Mouse (Mus musculus): ENCODE data around the gene Ksr2. TPM values are rescaled to one million over a fixed set of nuclear protein-coding genes. Genes with fewer than 3 reads are reported as not detected.

The Ksr2 gene
- polyA plus RNA-seq, 1 experiment from 2014 or later = 0.72 TPM

DNA sequence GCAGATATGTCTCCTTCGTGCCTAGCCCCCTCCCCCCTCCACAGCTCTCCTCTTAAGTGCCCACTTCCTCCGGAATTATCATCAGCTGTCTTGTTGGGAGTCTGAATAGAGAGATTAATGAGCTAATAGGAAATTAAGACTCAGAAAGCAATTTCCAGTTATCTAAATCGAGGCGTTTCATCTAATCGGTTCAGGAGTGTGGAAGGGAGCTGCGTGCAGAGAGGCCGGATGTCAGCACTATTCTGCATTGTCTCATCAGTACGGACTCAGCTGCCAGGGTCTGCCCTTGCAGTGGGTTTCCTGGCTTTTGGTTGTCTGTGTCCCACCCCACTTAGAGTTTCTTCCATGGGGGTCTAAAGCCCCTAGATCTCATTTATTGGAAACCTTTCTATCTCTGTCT lies 262.0 kb downstream of the Ksr2 start:
- H3K79me2 ChIP-seq (ENCODE audit: inconsistent target) = no peaks in the 10 kb centered on the region
- WGBS (ENCODE audit: missing documents) = 95% methylated on average over 8 of the region's 8 CpGs
- no peak overlapping the region for H3K4me3 ChIP-seq (ENCODE audit: inconsistent target)
- H3K27ac ChIP-seq = no peak overlapping the region
- H3K36me3 ChIP-seq (ENCODE audit: inconsistent target) = no peaks in the 10 kb centered on the region

DNA sequence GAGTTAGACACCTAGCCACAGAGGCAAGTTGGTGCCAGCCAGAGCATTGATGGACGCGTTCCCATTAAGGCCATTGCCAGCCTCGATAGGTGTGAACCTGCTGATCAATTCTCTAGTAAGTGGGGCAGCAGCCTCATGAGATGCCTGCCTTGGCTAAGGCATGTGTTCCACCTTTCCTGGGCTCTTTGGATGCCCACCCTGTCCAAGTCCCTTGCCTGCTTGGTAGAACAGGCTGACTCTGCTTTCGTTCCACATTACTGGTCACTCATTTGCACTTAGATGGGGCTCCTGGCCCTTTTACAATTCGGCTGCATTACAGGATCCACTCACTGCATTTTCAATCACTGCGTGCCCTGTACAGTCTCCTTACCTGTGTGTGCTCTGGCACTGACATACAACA lies 263.4 kb downstream of the Ksr2 start:
- H3K4me3 ChIP-seq (ENCODE audit: inconsistent target) = no peak overlapping the region
- no peaks in the 10 kb centered on the region for H3K79me2 ChIP-seq (ENCODE audit: inconsistent target)
- no peak overlapping the region for H3K27ac ChIP-seq
- WGBS (ENCODE audit: missing documents) = 93% methylated on average over 6 of the region's 6 CpGs
- no peaks in the 10 kb centered on the region for H3K36me3 ChIP-seq (ENCODE audit: inconsistent target)

DNA sequence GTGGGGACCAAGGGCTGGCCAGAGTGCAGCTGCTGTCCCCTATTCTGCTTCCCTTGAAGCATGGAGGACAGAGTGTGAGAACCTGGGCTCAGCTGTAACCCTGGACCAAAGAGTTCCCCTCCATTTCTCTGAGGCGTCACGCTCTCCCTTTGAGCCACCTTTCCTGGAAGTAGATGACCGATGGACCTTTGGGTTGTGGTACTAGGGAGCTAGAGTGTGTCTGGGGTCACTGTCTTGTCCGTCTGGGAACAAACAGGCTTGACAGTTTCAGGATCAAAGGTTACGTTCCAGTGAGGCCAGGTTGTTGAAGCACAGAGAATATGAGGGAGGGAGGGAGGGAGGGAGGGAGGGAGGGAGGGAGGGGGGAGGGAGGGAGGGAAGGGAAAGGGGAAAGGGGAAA lies 264.6 kb downstream of the Ksr2 start:
- WGBS (ENCODE audit: missing documents) = 87% methylated on average over 4 of the region's 5 CpGs
- no peaks in the 10 kb centered on the region for H3K79me2 ChIP-seq (ENCODE audit: inconsistent target)
- no peaks in the 10 kb centered on the region for H3K36me3 ChIP-seq (ENCODE audit: inconsistent target)
- no peak overlapping the region for H3K4me3 ChIP-seq (ENCODE audit: inconsistent target)
- no peak overlapping the region for H3K27ac ChIP-seq

DNA sequence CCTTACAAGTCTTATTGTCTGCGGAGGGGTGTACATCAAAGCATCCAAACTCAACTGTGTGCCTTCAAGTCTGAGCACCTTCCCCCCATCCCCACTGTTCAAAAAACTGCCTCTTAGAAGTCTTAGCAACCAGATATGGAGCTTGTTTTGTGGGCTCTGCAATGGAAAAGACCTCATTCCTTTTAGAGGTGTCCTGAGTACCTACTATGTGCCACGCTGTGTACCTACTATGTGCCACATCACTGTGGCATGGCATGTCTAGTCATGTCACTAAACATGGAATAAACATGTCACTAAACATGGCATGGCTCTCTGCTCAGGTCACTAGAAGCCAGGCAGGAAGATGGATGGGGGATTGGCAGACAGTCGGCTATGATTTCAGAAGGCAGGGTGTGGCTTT lies 268.4 kb downstream of the Ksr2 start:
- 90% methylated on average over 3 of the region's 3 CpGs for WGBS (ENCODE audit: missing documents)
- no peak overlapping the region for H3K4me3 ChIP-seq (ENCODE audit: inconsistent target)

DNA sequence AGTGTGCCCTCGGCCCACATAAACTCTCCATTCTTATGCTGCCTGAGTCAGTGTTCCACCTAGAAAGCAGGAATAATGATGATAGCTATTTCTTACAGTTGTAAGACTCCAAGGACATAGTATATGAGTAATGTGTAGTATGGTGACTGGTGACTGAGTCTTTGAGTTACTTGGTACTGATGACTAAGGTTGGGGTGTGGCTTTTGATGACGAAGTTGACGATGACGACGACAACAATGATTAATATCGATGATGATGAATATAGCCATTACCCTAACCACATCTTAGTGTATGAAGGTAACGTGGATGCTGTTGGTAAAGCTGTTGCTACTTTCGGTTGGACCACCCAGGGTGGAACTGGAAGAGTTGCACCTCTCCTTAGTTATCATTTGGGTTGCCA lies 270.7 kb downstream of the Ksr2 start:
- H3K79me2 ChIP-seq (ENCODE audit: inconsistent target) = no peaks in the 10 kb centered on the region
- no peak overlapping the region for H3K27ac ChIP-seq
- H3K4me3 ChIP-seq (ENCODE audit: inconsistent target) = no peak overlapping the region
- WGBS (ENCODE audit: missing documents) = 90% methylated on average over 8 of the region's 8 CpGs
- no peaks in the 10 kb centered on the region for H3K36me3 ChIP-seq (ENCODE audit: inconsistent target)

More for the DNA sequence above, 268.4 kb downstream of the Ksr2 start:
- Histone ChIP-seq H3K27ac (no peak overlapping the region), H3K36me3 (ENCODE audit: inconsistent target) (no peaks in the 10 kb centered on the region), H3K79me2 (ENCODE audit: inconsistent target) (no peaks in the 10 kb centered on the region)

DNA sequence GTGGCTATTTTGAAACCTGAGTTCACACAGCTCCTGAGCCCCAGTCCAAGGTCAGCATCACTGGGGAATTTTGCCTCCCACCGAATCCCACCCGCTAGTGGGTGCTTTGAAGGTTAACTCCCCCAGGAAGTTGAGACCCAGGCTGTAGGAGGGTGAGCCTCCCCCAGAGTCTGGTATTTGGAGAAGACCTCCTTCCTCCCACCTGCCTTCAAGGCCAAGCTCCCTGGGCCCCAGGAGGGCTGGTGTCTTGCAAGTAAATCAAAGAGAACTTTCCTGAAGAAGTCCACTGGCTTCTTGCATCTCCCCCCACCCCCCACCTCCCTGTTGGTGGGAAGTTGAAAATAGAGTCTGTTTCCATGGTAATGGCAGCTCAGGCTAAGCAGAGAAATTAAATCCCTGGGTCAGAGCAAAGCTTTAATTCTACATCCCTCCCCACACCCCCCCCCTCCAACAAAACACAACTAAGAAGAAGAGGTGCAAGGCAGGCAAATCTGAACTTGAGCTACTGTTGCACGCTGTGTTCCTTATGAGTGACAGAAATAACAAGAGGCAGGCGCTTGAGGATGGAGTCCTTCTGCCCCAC lies 274.1 kb downstream of the Ksr2 start:
- Histone ChIP-seq H3K79me2 (ENCODE audit: inconsistent target) (no peaks in the 10 kb centered on the region), H3K27ac (no peak overlapping the region), H3K36me3 (ENCODE audit: inconsistent target) (no peaks in the 10 kb centered on the region), H3K4me3 (ENCODE audit: inconsistent target) (no peak overlapping the region)
- 74% methylated on average over 4 of the region's 4 CpGs for WGBS (ENCODE audit: missing documents)

DNA sequence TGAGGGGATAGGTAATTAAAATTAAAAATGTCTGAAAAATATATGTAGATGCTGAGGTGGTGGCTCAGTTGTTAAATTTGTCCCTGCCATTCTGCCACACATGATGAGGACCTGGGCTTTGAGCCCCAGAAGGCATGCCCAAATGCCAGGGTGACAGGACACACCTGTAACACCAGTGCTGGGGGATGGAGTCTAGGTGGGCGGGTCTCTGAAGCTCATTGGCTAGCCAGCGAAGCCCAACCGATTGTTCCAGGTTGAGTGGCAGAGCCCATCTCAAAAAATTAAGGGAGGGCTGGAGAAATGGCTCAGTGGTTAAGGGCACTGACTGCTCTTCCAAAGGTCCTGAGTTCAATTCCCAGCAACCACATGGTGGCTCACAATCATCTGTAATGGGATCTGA lies 274.9 kb downstream of the Ksr2 start:
- Histone ChIP-seq H3K79me2 (ENCODE audit: inconsistent target) (no peaks in the 10 kb centered on the region), H3K4me3 (ENCODE audit: inconsistent target) (no peak overlapping the region), H3K36me3 (ENCODE audit: inconsistent target) (no peaks in the 10 kb centered on the region), H3K27ac (no peak overlapping the region)
- WGBS (ENCODE audit: missing documents) = 28% methylated on average over 3 of the region's 3 CpGs

DNA sequence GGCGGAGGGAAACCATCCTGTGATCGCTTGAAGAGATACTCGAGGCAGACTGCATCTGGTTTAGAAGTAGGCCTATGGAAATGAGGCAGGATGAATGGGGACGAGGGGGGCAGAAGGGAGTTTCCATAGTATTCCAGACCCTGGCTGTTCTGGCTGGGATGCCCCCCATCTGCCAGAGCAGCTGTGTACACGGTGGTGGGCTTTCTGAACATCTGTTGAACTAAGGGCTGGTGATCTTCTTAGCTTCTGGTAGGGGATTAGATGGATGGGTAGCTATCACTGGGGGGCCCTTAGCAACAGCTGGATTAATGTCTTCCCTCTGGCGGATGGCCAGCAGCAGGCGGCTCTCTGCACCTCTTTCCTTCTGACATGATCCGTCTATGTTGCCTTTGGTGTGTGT lies 276.0 kb downstream of the Ksr2 start:
- Histone ChIP-seq H3K4me3 (ENCODE audit: inconsistent target) (no peak overlapping the region), H3K79me2 (ENCODE audit: inconsistent target) (no peaks in the 10 kb centered on the region), H3K27ac (no peak overlapping the region), H3K36me3 (ENCODE audit: inconsistent target) (no peaks in the 10 kb centered on the region)
- 79% methylated on average over 6 of the region's 8 CpGs for WGBS (ENCODE audit: missing documents)

DNA sequence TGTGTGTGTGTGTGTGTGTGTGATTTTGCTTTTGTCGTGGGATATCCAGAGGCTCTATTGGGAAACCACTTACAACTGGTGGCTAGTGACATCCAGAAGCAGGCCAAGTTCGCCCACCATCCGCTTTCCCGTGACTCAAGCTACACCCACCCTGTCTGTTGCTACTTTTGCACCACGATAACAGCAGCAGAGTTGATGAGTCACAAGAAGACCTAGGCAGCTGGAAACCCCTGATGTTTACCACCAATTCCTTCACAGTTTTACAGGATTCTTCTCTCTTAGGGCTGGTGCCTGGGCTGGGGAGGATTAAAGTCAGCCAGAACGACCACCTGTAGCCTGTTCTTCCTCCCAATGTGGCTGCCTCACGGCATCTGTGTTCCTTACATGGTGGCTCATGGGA lies 277.5 kb downstream of the Ksr2 start:
- no peaks in the 10 kb centered on the region for H3K36me3 ChIP-seq (ENCODE audit: inconsistent target)
- WGBS (ENCODE audit: missing documents) = 80% methylated on average over 7 of the region's 7 CpGs
- H3K79me2 ChIP-seq (ENCODE audit: inconsistent target) = no peaks in the 10 kb centered on the region
- no peak overlapping the region for H3K27ac ChIP-seq
- no peak overlapping the region for H3K4me3 ChIP-seq (ENCODE audit: inconsistent target)

DNA sequence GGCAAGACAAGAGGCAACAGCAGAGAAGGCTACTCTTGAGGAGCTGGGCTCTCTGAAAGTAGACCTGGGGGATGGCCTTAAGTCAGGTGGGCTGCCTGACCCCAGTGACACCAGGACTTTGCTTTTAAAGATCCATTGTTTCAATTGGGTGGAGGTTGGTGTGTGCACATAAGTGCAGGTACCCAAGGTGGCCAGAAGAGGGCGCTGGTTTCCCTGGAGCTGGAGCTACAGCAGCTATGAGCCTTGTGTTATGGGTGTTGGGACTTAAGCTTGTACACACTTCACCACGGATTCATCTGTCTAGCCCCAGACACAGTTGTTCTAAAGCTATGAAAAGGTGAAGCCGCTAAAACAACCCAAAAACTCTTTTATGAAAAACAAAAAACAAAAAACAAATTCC lies 279.8 kb downstream of the Ksr2 start:
- no peak overlapping the region for H3K27ac ChIP-seq
- WGBS (ENCODE audit: missing documents) = 76% methylated on average over 3 of the region's 3 CpGs
- no peaks in the 10 kb centered on the region for H3K36me3 ChIP-seq (ENCODE audit: inconsistent target)
- H3K79me2 ChIP-seq (ENCODE audit: inconsistent target) = no peaks in the 10 kb centered on the region
- no peak overlapping the region for H3K4me3 ChIP-seq (ENCODE audit: inconsistent target)

DNA sequence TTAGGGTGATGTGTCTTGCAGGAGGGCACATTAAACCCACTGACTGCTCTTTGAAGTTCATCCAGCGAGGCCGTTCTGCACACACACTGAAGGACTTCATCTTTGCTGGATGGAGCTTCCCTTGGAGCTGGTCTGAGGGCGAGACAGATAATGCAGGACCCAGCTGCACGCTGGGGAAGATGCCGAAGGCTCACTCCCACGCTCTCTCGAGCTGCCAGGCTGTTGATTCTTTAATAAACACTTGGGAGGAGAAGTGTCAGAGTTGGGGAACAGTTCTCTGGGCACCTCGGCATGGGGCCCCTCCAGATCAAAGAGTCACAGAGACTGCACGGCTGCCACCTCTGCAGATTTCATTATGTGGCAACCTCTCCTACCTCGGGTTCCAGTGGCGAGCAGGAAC lies 280.8 kb downstream of the Ksr2 start:
- Histone ChIP-seq H3K27ac (no peak overlapping the region), H3K36me3 (ENCODE audit: inconsistent target) (no peaks in the 10 kb centered on the region), H3K4me3 (ENCODE audit: inconsistent target) (no peak overlapping the region), H3K79me2 (ENCODE audit: inconsistent target) (no peaks in the 10 kb centered on the region)
- 82% methylated on average over 11 of the region's 11 CpGs for WGBS (ENCODE audit: missing documents)

DNA sequence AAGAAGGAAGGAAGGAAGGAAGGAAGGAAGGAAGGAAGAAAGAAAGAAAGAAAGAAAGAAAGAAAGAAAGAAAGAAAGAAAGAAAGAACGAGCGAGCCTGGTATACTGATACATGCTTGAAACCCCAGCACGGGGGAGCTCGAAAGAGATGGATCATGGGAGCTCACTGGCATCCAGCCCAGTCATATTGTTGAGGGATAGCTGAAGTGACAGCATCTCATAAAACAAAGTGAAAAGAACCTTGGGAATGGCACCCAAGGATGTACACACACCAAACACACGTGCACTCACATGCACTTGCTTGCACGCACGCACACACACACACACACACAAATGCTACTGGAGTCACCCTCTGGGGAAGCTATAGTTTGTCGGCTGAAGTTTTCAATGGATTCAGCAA lies 282.6 kb downstream of the Ksr2 start:
- H3K36me3 ChIP-seq (ENCODE audit: inconsistent target) = no peaks in the 10 kb centered on the region
- WGBS (ENCODE audit: missing documents) = 85% methylated on average over 8 of the region's 8 CpGs
- no peak overlapping the region for H3K27ac ChIP-seq
- H3K4me3 ChIP-seq (ENCODE audit: inconsistent target) = no peak overlapping the region
- no peaks in the 10 kb centered on the region for H3K79me2 ChIP-seq (ENCODE audit: inconsistent target)

DNA sequence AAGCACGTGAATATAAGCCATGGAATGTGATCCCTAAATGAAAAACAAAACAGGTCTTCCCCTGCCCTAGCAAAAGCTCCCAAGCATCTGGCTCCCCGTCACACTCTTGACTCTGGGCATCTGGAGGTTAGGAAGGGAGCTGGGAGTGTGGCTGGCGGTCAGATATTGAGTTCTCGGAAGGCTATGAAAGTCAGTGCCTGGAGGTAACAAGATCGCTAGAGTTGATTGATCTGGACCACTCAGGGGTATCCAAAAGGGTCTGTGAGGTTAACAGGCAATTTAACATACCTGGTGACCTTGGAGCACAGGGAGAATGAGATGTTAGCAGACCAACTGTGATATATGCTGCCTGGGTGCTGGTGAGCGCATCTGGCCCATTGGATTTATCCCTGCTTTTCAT lies 283.8 kb downstream of the Ksr2 start:
- Histone ChIP-seq H3K36me3 (ENCODE audit: inconsistent target) (no peaks in the 10 kb centered on the region), H3K4me3 (ENCODE audit: inconsistent target) (no peak overlapping the region), H3K27ac (no peak overlapping the region), H3K79me2 (ENCODE audit: inconsistent target) (no peaks in the 10 kb centered on the region)
- WGBS (ENCODE audit: missing documents) = 96% methylated on average over 6 of the region's 6 CpGs

DNA sequence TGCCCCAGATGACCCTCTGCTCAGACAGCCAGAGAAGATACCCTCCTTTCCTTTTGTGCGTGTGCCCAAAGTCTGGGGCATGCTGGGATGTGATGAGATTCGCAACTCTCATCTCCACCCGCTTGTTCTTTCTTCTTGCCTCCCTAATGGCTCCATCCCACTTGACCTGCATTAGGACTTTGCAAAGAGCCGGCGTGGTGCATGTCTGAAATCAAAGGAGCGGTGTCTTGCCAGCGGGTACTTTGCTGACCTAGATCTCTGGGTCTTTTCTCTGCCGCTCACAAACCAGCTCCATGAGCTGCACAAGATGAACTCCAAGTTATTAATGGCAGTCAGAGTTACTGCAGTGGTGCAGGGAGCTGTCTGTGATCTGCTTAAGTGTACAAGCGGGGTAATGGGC lies 290.6 kb downstream of the Ksr2 start:
- no peaks in the 10 kb centered on the region for H3K36me3 ChIP-seq (ENCODE audit: inconsistent target)
- H3K27ac ChIP-seq = no peak overlapping the region
- 92% methylated on average over 9 of the region's 9 CpGs for WGBS (ENCODE audit: missing documents)
- H3K4me3 ChIP-seq (ENCODE audit: inconsistent target) = no peak overlapping the region
- no peaks in the 10 kb centered on the region for H3K79me2 ChIP-seq (ENCODE audit: inconsistent target)

DNA sequence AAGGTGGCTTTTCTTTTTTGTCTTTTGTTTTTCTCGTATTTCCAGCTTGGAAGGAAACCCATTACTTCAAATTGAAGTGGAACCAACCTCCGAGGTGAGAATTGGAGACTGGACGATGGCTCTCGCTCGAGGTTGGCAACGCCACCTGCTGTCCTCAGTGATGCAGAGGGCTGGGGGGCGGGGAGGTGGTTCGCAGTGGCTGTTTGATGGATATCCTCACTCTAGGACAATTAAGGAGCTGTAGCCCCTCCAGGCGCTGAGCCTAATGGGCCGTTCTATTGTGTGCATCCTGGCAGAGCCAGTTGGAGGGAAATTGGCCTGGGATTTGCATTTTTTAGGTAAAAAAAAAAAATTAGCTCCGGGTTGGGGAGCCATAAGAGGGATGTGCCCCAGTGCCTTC lies 292.8 kb downstream of the Ksr2 start:
- no peak overlapping the region for H3K27ac ChIP-seq
- H3K36me3 ChIP-seq (ENCODE audit: inconsistent target) = no peaks in the 10 kb centered on the region
- no peak overlapping the region for H3K4me3 ChIP-seq (ENCODE audit: inconsistent target)
- H3K79me2 ChIP-seq (ENCODE audit: inconsistent target) = no peaks in the 10 kb centered on the region
- WGBS (ENCODE audit: missing documents) = 65% methylated on average over 11 of the region's 11 CpGs

DNA sequence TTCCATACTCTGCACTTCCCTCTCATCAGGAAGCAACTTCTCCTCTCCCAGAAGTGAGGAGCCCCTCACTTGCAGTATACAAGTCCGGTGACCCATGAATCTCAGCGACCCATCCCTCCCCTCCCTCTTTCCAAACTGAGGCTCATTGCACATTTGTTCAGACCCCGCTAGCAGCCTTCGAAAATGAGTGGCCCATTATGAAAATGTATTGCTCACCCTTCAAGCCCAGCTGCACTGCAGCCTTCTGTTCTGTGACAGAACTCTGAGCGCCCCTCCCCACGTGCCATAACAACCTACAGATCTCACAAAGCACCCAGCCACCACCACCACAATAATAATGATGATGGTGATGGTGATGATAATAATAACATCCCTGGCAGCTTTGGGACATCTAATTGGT lies 295.5 kb downstream of the Ksr2 start:
- Histone ChIP-seq H3K79me2 (ENCODE audit: inconsistent target) (no peaks in the 10 kb centered on the region), H3K27ac (no peak overlapping the region), H3K36me3 (ENCODE audit: inconsistent target) (no peaks in the 10 kb centered on the region), H3K4me3 (ENCODE audit: inconsistent target) (no peak overlapping the region)
- WGBS (ENCODE audit: missing documents) = 92% methylated on average over 6 of the region's 6 CpGs

All from macrophage (primary cell).